Mouse (Mus musculus) forebrain, embryonic 16.5 days (tissue): ENCODE results near the gene Nkx6-2. TPM values are rescaled to one million over a fixed set of nuclear protein-coding genes. Genes with fewer than 3 reads are reported as not detected.

Experiments used
- ATAC-seq: fragments of 200-750 bp; cut with Nextera tagmentation; 2 replicates; pipeline ENCODE4 v1.8.0; 2017; ENCODE audit warnings: mild to moderate bottlenecking, moderate library complexity
- H3K27ac ChIP-seq: fragments of 300-500 bp; sonication (generic); 2 replicates; pipeline ENCODE4 v1.5.1; 2014; ENCODE audit warnings: low read length, control low read depth
- H3K27me3 ChIP-seq: fragments of 300-500 bp; sonication (generic); replicated peaks from 2 replicates; pipeline ENCODE4 v1.6.1; 2014; ENCODE audit warnings: low read length; ENCODE audit not compliant: control insufficient read depth, insufficient read depth
- H3K36me3 ChIP-seq: fragments of 300-500 bp; sonication (generic); 2 replicates; pipeline ENCODE4 v1.6.1; 2014; ENCODE audit not compliant: control insufficient read depth, insufficient read depth
- H3K4me1 ChIP-seq: fragments of 300-500 bp; sonication (generic); replicated peaks from 2 replicates; pipeline ENCODE4 v1.6.1; 2014; ENCODE audit warnings: low read length; ENCODE audit not compliant: control insufficient read depth, insufficient read depth
- H3K4me2 ChIP-seq: fragments of 300-500 bp; sonication (generic); 2 replicates; pipeline ENCODE4 v1.6.1; 2014; ENCODE audit warnings: mild to moderate bottlenecking, low read length, control low read depth
- H3K4me3 ChIP-seq: fragments of 300-500 bp; sonication (generic); replicated peaks from 2 replicates; pipeline ENCODE4 v1.5.1; 2014; ENCODE audit warnings: mild to moderate bottlenecking, low read length, control low read depth
- H3K9ac ChIP-seq: fragments of 300-500 bp; sonication (generic); replicated peaks from 2 replicates; pipeline ENCODE4 v1.6.1; 2014; ENCODE audit warnings: low read depth, low read length, control low read depth
- H3K9me3 ChIP-seq: fragments of 300-500 bp; sonication (generic); 2 replicates; pipeline ENCODE4 v1.6.1; 2016; ENCODE audit warnings: low read length; ENCODE audit not compliant: control insufficient read depth
- WGBS: fragments of 180-500 bp; shearing (Covaris S2); extraction: QIAGEN DNeasy Blood & Tissue Kit; methylation state at CpG from one replicate; pipeline ENCODE4 v1.1.7; 2014; 5-methylcytosine and 5-hydroxymethylcytosine counted together
- polyA plus RNA-seq: library from polyadenylated mRNA; unstranded; fragments of >200 nt; fragmentation: Nextera tagmentation; extraction: Ambion mirVana; gene quantifications from 2 replicates; pipeline ENCODE4 v1.2.1, GENCODE M21; 2015

Gene Nkx6-2
- polyA plus RNA-seq, 1 experiment from 2014 or later: 1.4 TPM

DNA sequence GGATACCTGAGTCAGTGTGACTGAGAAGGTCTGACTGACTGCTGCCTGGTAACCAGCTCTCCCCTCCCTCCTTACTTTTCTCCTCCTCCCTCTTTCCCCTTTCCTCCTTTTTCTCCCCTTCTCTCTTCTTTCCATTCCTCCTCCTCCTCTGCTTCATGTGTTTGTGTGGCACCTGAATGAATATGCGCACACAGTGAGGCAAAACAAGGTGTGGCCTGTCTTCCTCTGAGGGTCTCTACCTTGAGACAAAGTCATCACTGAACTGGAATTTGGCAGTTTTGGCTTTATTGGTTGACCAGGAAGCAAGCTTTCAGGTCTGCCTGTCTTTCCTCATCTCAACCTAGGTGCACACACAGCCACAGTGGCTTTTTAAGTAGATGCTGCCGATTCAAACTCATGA lies 45.8 kb downstream of the Nkx6-2 start:
- 94% methylated on average over 2 of the region's 2 CpGs for WGBS
- H3K4me3 ChIP-seq: no peak overlapping the region
- no peaks in the 10 kb centered on the region for H3K9me3 ChIP-seq
- peaks cover 18% of the 10 kb centered on the region for H3K27me3 ChIP-seq
- no peak for ATAC-seq
- H3K36me3 ChIP-seq: no peaks in the 10 kb centered on the region
- H3K9ac ChIP-seq: no peak overlapping the region
- no peak overlapping the region for H3K4me2 ChIP-seq
- no peak overlapping the region for H3K27ac ChIP-seq
- H3K4me1 ChIP-seq: no peaks in the 10 kb centered on the region

DNA sequence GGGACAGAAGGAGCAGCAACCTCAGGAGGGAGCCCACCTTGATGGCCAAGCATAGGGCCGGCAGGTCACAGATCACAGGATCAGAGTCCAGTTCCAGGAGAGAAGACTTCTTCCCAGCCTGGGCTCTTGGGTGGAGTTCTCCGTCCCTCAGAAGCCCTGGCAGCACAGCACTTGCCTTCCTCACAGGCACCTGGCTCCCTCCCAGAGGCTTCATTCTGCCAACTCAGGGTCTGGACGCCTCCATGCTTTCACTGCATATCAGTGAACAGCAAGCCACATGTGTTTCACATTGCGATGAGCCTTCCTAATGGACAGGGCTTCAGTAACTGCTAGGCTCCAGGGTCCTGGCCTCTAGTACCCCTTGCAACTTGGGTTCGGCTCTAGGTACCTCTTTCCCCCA lies 46.3 kb downstream of the Nkx6-2 start:
- 83% methylated on average over 5 of the region's 5 CpGs for WGBS
- Histone ChIP-seq H3K27me3 (peaks cover 17% of the 10 kb centered on the region), H3K9ac (no peak overlapping the region), H3K4me3 (no peak overlapping the region), H3K27ac (no peak overlapping the region), H3K36me3 (no peaks in the 10 kb centered on the region), H3K4me1 (peaks cover under 1% of the 10 kb centered on the region; the same call in 1 of the 2 replicates), H3K9me3 (no peaks in the 10 kb centered on the region), H3K4me2 (no peak overlapping the region)
- ATAC-seq: no peak

DNA sequence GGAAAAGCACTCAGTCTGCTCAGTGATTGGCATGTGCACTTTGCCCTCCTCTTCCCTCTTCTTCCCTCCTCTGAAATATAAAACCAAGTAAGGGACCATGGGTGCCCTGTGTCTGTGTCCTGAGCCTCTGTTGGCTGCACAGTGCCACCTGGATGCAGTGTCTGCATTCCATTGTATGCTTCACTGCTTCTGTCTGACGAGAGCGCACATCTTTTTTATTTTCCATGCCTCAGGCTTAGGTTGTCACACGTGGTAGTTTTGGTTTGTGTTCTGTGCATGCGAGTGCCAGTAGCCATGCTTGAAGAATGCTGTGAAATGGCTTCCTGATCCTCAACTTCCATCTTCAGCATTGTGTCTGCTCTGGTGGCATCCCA lies 51.2 kb downstream of the Nkx6-2 start:
- H3K36me3 ChIP-seq: no peaks in the 10 kb centered on the region; the same call in 1 of the 2 replicates
- H3K27me3 ChIP-seq: peaks cover 19% of the 10 kb centered on the region
- no peak for ATAC-seq
- H3K4me1 ChIP-seq: peaks cover 15% of the 10 kb centered on the region; the same call in 1 of the 2 replicates
- no peak overlapping the region for H3K4me2 ChIP-seq
- no peaks in the 10 kb centered on the region for H3K9me3 ChIP-seq
- H3K27ac ChIP-seq: no peak overlapping the region
- WGBS: 69% methylated on average over 4 of the region's 4 CpGs
- no peak overlapping the region for H3K9ac ChIP-seq
- H3K4me3 ChIP-seq: no peak overlapping the region

DNA sequence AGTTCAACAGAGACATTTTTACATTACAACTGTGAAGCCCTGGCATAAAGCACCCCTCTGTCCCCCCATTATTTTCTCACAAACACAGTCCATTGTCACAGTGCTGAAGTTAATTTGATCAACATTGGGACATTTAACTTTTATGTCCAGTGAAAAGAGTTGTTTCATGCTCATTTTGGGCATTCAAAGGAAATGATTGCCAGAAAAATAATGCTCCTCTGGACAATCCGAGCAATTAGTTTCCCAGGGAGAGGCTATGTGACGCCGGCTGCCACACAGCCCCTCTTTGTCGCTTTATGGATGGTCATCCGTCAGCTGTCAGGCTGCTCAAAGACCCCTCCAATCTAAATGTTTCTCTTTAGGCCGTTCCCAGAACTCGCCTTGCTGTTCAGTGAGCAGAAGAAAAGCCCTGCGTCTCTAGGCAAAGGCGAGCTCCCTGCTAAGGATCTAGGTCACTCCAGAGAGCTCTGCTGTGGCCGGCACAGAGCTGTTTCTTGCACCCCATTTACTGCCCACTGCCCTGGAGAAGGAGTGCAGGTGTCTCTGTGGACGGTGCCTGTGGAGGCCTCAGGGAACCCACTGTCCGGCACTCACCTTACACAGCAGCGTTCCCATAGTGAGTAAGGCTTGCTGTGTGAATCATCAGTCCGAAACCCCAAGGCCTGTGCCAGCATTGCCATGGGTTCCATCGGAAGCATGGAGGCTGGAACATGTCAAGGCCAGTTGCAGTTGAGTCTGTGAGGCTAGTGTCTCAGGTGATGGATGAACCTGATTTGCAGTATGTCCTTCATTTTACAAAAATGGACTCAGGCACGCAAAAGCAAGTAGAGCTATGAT lies 51.8 kb downstream of the Nkx6-2 start:
- Histone ChIP-seq H3K27ac (no peak overlapping the region), H3K4me2 (no peak overlapping the region), H3K36me3 (no peaks in the 10 kb centered on the region; the same call in 1 of the 2 replicates), H3K27me3 (peaks cover 19% of the 10 kb centered on the region), H3K4me3 (no peak overlapping the region), H3K9me3 (no peaks in the 10 kb centered on the region), H3K4me1 (peaks cover 15% of the 10 kb centered on the region; the same call in 1 of the 2 replicates), H3K9ac (no peak overlapping the region)
- WGBS: 26% methylated on average over 16 of the region's 16 CpGs
- ATAC-seq: peak; percentile 79

Other genes starting within 250 kb of the Nkx6-2 start
- 9.3 and 11.2 TPM in 2 replicates for gene Inpp5a, start 193.7 kb downstream of the Nkx6-2 start, polyA plus RNA-seq
- 1.8 and 1.9 TPM in 2 replicates for gene Cfap46, start 101.0 kb upstream of the Nkx6-2 start, polyA plus RNA-seq